Mouse (Mus musculus): ENCODE data around the gene Nol10. TPM values are rescaled to one million over a fixed set of nuclear protein-coding genes. Genes with fewer than 3 reads are reported as not detected.
A peak's percentile ranks its signal among the peaks of the same experiment; 100 is the strongest.
"Not testable (repeated sequence)": the region's sequence is repeated elsewhere in the genome, so short reads cannot be mapped to it uniquely, and the experiment has no call there.

Gene Nol10
- polyA plus RNA-seq, 1 experiment from 2014 or later: 19.3 TPM

DNA sequence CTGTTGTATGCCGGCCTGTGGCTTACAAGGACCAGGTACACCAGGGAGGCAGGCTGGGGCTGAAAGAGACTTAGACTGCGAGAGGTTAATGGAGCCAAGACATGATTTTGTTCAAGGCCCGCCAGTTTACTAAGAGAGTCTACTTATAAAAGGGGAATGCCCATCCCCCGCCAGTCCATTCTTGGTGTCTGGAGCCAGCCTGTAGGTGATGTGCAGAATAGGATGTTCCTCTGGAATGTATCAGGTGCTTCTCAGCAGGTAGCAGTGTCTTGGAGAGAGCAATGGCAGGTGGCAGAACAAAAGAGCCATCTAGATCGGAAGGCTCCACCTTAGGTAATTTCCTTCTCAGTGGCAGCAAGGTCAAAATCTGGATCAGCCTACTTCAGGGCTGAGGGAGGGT is 116.3 kb downstream of the Nol10 start:
- H3K36me3 ChIP-seq (ENCODE audit: control insufficient read depth, insufficient read depth, low read length); H3K4me1 ChIP-seq (ENCODE audit: control insufficient read depth, insufficient read depth, low read length); H3K9ac ChIP-seq (ENCODE audit: low read depth, low read length); H3K9me3 ChIP-seq (ENCODE audit: control insufficient read depth, low read length); H3K27ac ChIP-seq (replicated peaks; ENCODE audit: low read depth, low read length); H3K4me2 ChIP-seq (ENCODE audit: low read depth, low read length); H3K27me3 ChIP-seq (replicated peaks; ENCODE audit: control insufficient read depth, insufficient read depth, low read length); H3K4me3 ChIP-seq (ENCODE audit: low read depth, low read length); DNase-seq (ENCODE audit: low spot score); ATAC-seq (ENCODE audit: low read depth): not testable (repeated sequence)
- WGBS: 90% methylated on average over 5 of the region's 5 CpGs

GRCm38 (mm10) chr12:17466791-17467190 is 118.5 kb downstream of the Nol10 start:
- Histone ChIP-seq H3K27me3 (replicated peaks; ENCODE audit: control insufficient read depth, insufficient read depth, low read length) (no peaks in the 10 kb centered on the region), H3K4me3 (ENCODE audit: low read depth, low read length) (no peak overlapping the region), H3K9me3 (ENCODE audit: control insufficient read depth, low read length) (no peaks in the 10 kb centered on the region), H3K9ac (ENCODE audit: low read depth, low read length) (no peak overlapping the region), H3K36me3 (ENCODE audit: control insufficient read depth, insufficient read depth, low read length) (no peaks in the 10 kb centered on the region), H3K4me2 (ENCODE audit: low read depth, low read length) (no peak overlapping the region), H3K4me1 (ENCODE audit: control insufficient read depth, insufficient read depth, low read length) (no peaks in the 10 kb centered on the region), H3K27ac (replicated peaks; ENCODE audit: low read depth, low read length) (no peak overlapping the region)
- WGBS: 85% methylated on average over 4 of the region's 4 CpGs
- ATAC-seq (ENCODE audit: low read depth) (no peak), DNase-seq (ENCODE audit: low spot score) (no peak)

- H3K4me1 ChIP-seq (ENCODE audit: control insufficient read depth, insufficient read depth, low read length): no peaks in the 10 kb centered on the region
- no peak overlapping the region for H3K27ac ChIP-seq (replicated peaks; ENCODE audit: low read depth, low read length)
- no peaks in the 10 kb centered on the region for H3K27me3 ChIP-seq (replicated peaks; ENCODE audit: control insufficient read depth, insufficient read depth, low read length)
- ATAC-seq (ENCODE audit: low read depth) (no peak), DNase-seq (ENCODE audit: low spot score) (peak; percentile 30)
- no peaks in the 10 kb centered on the region for H3K36me3 ChIP-seq (ENCODE audit: control insufficient read depth, insufficient read depth, low read length)
- H3K4me2 ChIP-seq (ENCODE audit: low read depth, low read length): no peak overlapping the region
- no peak overlapping the region for H3K9ac ChIP-seq (ENCODE audit: low read depth, low read length)
- no peaks in the 10 kb centered on the region for H3K9me3 ChIP-seq (ENCODE audit: control insufficient read depth, low read length)
- 37% methylated on average over 3 of the region's 3 CpGs for WGBS
- no peak overlapping the region for H3K4me3 ChIP-seq (ENCODE audit: low read depth, low read length)
These were observed 120.1 kb downstream of the Nol10 start for GRCm38 (mm10) chr12:17468359-17468758.

DNA sequence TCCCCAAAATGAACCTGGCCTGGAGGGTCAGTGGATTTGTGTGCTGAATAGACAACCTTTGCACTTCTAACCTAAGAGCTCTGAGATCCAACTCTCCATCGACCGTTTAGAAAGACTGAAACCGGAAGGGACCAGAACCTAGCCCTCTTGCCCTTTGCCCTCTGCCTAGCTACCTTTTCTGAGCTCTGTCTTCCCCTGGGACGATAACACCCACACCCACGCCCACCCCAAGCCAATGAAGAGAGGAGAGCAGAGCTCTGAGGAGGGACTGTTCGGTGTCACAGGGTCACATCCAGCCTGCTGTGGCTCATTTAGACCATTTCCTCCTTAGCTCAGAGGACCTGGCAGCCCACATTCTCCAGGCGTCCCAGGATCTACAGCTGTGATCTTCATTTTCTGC is 121.6 kb downstream of the Nol10 start:
- no peaks in the 10 kb centered on the region for H3K4me1 ChIP-seq (ENCODE audit: control insufficient read depth, insufficient read depth, low read length)
- ATAC-seq (ENCODE audit: low read depth) (no peak), DNase-seq (ENCODE audit: low spot score) (no peak)
- no peaks in the 10 kb centered on the region for H3K9me3 ChIP-seq (ENCODE audit: control insufficient read depth, low read length)
- H3K27me3 ChIP-seq (replicated peaks; ENCODE audit: control insufficient read depth, insufficient read depth, low read length): no peaks in the 10 kb centered on the region
- no peak overlapping the region for H3K4me3 ChIP-seq (ENCODE audit: low read depth, low read length)
- H3K9ac ChIP-seq (ENCODE audit: low read depth, low read length): no peak overlapping the region
- H3K4me2 ChIP-seq (ENCODE audit: low read depth, low read length): no peak overlapping the region
- no peaks in the 10 kb centered on the region for H3K36me3 ChIP-seq (ENCODE audit: control insufficient read depth, insufficient read depth, low read length)
- H3K27ac ChIP-seq (replicated peaks; ENCODE audit: low read depth, low read length): no peak overlapping the region
- 50% methylated on average over 7 of the region's 7 CpGs for WGBS

- not testable (repeated sequence) for H3K36me3 ChIP-seq (ENCODE audit: control insufficient read depth, insufficient read depth, low read length); H3K4me2 ChIP-seq (ENCODE audit: low read depth, low read length); DNase-seq (ENCODE audit: low spot score); H3K27ac ChIP-seq (replicated peaks; ENCODE audit: low read depth, low read length); ATAC-seq (ENCODE audit: low read depth); H3K9me3 ChIP-seq (ENCODE audit: control insufficient read depth, low read length); H3K27me3 ChIP-seq (replicated peaks; ENCODE audit: control insufficient read depth, insufficient read depth, low read length); H3K4me3 ChIP-seq (ENCODE audit: low read depth, low read length); H3K4me1 ChIP-seq (ENCODE audit: control insufficient read depth, insufficient read depth, low read length); H3K9ac ChIP-seq (ENCODE audit: low read depth, low read length)
These were observed 122.3 kb downstream of the Nol10 start for GRCm38 (mm10) chr12:17470528-17470927.

GRCm38 (mm10) chr12:17471405-17471804 is 123.1 kb downstream of the Nol10 start:
- Histone ChIP-seq H3K9ac (ENCODE audit: low read depth, low read length) (no peak overlapping the region), H3K9me3 (ENCODE audit: control insufficient read depth, low read length) (no peaks in the 10 kb centered on the region), H3K27ac (replicated peaks; ENCODE audit: low read depth, low read length) (no peak overlapping the region), H3K4me1 (ENCODE audit: control insufficient read depth, insufficient read depth, low read length) (no peaks in the 10 kb centered on the region), H3K27me3 (replicated peaks; ENCODE audit: control insufficient read depth, insufficient read depth, low read length) (no peaks in the 10 kb centered on the region), H3K4me2 (ENCODE audit: low read depth, low read length) (no peak overlapping the region), H3K36me3 (ENCODE audit: control insufficient read depth, insufficient read depth, low read length) (no peaks in the 10 kb centered on the region), H3K4me3 (ENCODE audit: low read depth, low read length) (no peak overlapping the region)
- DNase-seq (ENCODE audit: low spot score) (no peak), ATAC-seq (ENCODE audit: low read depth) (no peak)
- WGBS: 88% methylated on average over 1 of the region's 1 CpGs

DNA sequence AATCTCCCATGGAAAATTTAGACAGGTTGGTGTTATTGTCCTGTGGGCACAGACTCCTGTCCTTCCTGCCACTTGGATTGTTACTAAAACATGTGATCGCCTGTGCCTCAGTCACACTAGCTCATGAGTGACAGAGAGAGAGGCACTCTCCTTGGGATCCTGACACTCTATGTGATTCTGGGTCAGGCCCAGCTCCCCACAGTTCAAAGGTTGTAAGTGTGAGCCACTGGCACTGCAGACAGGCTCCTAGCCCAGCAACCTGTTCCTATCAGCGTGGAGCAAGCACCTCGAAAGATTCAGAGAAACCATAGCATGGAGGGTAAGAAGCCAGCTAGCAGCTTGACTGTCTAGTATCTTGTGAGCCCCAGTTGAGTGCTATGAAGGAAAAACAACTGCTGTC is 124.9 kb downstream of the Nol10 start:
- H3K36me3 ChIP-seq (ENCODE audit: control insufficient read depth, insufficient read depth, low read length): no peaks in the 10 kb centered on the region
- no peaks in the 10 kb centered on the region for H3K4me1 ChIP-seq (ENCODE audit: control insufficient read depth, insufficient read depth, low read length)
- H3K9me3 ChIP-seq (ENCODE audit: control insufficient read depth, low read length): no peaks in the 10 kb centered on the region
- no peak for DNase-seq (ENCODE audit: low spot score)
- H3K27me3 ChIP-seq (replicated peaks; ENCODE audit: control insufficient read depth, insufficient read depth, low read length): no peaks in the 10 kb centered on the region
- H3K27ac ChIP-seq (replicated peaks; ENCODE audit: low read depth, low read length): no peak overlapping the region
- WGBS: 92% methylated on average over 3 of the region's 3 CpGs
- no peak overlapping the region for H3K4me3 ChIP-seq (ENCODE audit: low read depth, low read length)
- H3K9ac ChIP-seq (ENCODE audit: low read depth, low read length): no peak overlapping the region
- no peak for ATAC-seq (ENCODE audit: low read depth)
- no peak overlapping the region for H3K4me2 ChIP-seq (ENCODE audit: low read depth, low read length)

DNA sequence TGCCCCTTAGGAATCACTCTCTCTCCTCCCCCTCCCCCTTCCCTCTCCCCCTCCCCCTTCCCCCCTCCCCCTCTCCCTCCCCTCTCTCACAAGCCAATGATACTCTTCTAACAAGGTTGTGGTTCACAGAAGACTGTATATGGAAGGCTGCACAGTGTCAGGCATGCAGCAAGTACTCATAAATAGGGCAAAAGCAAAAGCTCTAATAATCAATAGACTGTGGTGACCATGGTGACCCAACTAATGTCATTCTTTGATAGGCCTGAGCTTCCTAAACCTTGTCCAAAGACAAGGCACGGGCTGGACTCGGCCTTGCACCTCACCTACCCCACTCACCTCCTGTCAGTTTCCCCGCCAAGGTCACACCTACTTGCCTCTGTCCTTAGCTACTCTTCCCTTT is 125.6 kb downstream of the Nol10 start:
- ATAC-seq (ENCODE audit: low read depth): no peak
- Histone ChIP-seq H3K9ac (ENCODE audit: low read depth, low read length) (no peak overlapping the region), H3K9me3 (ENCODE audit: control insufficient read depth, low read length) (no peaks in the 10 kb centered on the region), H3K27me3 (replicated peaks; ENCODE audit: control insufficient read depth, insufficient read depth, low read length) (no peaks in the 10 kb centered on the region), H3K4me3 (ENCODE audit: low read depth, low read length) (no peak overlapping the region), H3K27ac (replicated peaks; ENCODE audit: low read depth, low read length) (no peak overlapping the region), H3K36me3 (ENCODE audit: control insufficient read depth, insufficient read depth, low read length) (no peaks in the 10 kb centered on the region), H3K4me2 (ENCODE audit: low read depth, low read length) (no peak overlapping the region), H3K4me1 (ENCODE audit: control insufficient read depth, insufficient read depth, low read length) (no peaks in the 10 kb centered on the region)
- 89% methylated on average over 3 of the region's 3 CpGs for WGBS
- no peak for DNase-seq (ENCODE audit: low spot score)

DNA sequence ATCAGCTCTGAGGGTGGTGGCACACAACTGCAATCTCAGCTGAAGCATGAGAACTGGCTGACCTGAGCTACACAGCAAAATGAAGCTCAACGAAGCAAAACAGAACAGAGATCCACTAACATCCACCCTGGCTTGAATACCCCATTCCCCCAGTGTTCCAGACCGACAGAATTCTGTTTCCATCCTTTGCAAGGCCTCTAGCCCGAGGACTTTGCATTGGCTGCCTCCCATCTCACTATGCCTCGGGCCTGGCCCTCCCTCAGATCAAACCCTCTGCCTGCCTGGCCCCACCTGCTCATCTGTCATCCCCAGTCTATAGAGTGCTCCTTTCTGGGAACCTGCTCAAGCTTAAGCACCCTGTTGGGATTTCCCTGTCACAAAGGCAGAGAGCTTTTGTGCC is 126.4 kb downstream of the Nol10 start:
- no peak overlapping the region for H3K27ac ChIP-seq (replicated peaks; ENCODE audit: low read depth, low read length)
- no peaks in the 10 kb centered on the region for H3K9me3 ChIP-seq (ENCODE audit: control insufficient read depth, low read length)
- no peaks in the 10 kb centered on the region for H3K27me3 ChIP-seq (replicated peaks; ENCODE audit: control insufficient read depth, insufficient read depth, low read length)
- H3K4me2 ChIP-seq (ENCODE audit: low read depth, low read length): no peak overlapping the region
- ATAC-seq (ENCODE audit: low read depth): no peak
- H3K4me3 ChIP-seq (ENCODE audit: low read depth, low read length): no peak overlapping the region
- no peaks in the 10 kb centered on the region for H3K36me3 ChIP-seq (ENCODE audit: control insufficient read depth, insufficient read depth, low read length)
- no peak for DNase-seq (ENCODE audit: low spot score)
- no peaks in the 10 kb centered on the region for H3K4me1 ChIP-seq (ENCODE audit: control insufficient read depth, insufficient read depth, low read length)
- no peak overlapping the region for H3K9ac ChIP-seq (ENCODE audit: low read depth, low read length)
- 72% methylated on average over 4 of the region's 4 CpGs for WGBS

All from embryonic facial prominence, embryonic 14.5 days (tissue).